Mouse (Mus musculus) adrenal gland, adult 8-10 months (tissue): ENCODE measurements at regions not wholly inside any gene's neighbourhood (a gene's known extent, or its start where the extent isn't known, plus 50 kb on each side); places are given as distances from the start of the nearest gene placed in this dataset.
A peak's percentile ranks its signal among the peaks of the same experiment; 100 is the strongest.

Source experiments
- DNase-seq: peaks from one replicate; pipeline ENCODE4 v3.0.0; 2022

GRCm38 (mm10) chr5:39159651-39160050 is 283.0 kb upstream of the Clnk start:
- DNase-seq: no peak

- DNase-seq: no peak
These were observed 279.2 kb upstream of the Clnk start for GRCm38 (mm10) chr5:39155763-39156162.

- DNase-seq: no peak
These were observed 276.7 kb upstream of the Clnk start for GRCm38 (mm10) chr5:39153291-39153794.

GRCm38 (mm10) chr5:39151917-39152316 is 275.3 kb upstream of the Clnk start:
- DNase-seq: no peak

- DNase-seq: no peak
These were observed 274.3 kb upstream of the Clnk start for GRCm38 (mm10) chr5:39150891-39151290.

- DNase-seq: no peak
These were observed 269.0 kb upstream of the Clnk start for GRCm38 (mm10) chr5:39145658-39146057.

GRCm38 (mm10) chr5:39144225-39144624 is 267.6 kb upstream of the Clnk start:
- no peak for DNase-seq

- DNase-seq: peak; percentile 27
These were observed 267.0 kb upstream of the Clnk start for GRCm38 (mm10) chr5:39143648-39144047.

GRCm38 (mm10) chr5:39138375-39138774 is 261.8 kb upstream of the Clnk start:
- no peak for DNase-seq

GRCm38 (mm10) chr5:39128931-39129330 is 252.3 kb upstream of the Clnk start:
- DNase-seq: no peak

- no peak for DNase-seq
These were observed 250.2 kb upstream of the Clnk start for GRCm38 (mm10) chr5:39126833-39127232.

- no peak for DNase-seq
These were observed 249.7 kb upstream of the Clnk start for GRCm38 (mm10) chr5:39126270-39126691.

GRCm38 (mm10) chr5:39110336-39110735 is 233.7 kb upstream of the Clnk start:
- DNase-seq: peak; percentile 64

GRCm38 (mm10) chr5:39109526-39109925 is 232.9 kb upstream of the Clnk start:
- DNase-seq: no peak

- DNase-seq: peak; percentile 12
These were observed 222.5 kb upstream of the Clnk start for GRCm38 (mm10) chr5:39099113-39099512.

- no peak for DNase-seq
These were observed 218.3 kb upstream of the Clnk start for GRCm38 (mm10) chr5:39094875-39095274.

- no peak for DNase-seq
These were observed 200.1 kb upstream of the Clnk start for GRCm38 (mm10) chr5:39076555-39077178.

- DNase-seq: no peak
These were observed 193.1 kb upstream of the Clnk start for GRCm38 (mm10) chr5:39069683-39070082.

GRCm38 (mm10) chr5:39063061-39063460 is 186.4 kb upstream of the Clnk start:
- DNase-seq: no peak

- no peak for DNase-seq
These were observed 176.1 kb upstream of the Clnk start for GRCm38 (mm10) chr5:39052490-39053250.

- DNase-seq: peak; percentile 19
These were observed 173.9 kb upstream of the Clnk start for GRCm38 (mm10) chr5:39050512-39050911.

- DNase-seq: no peak
These were observed 172.5 kb upstream of the Clnk start for GRCm38 (mm10) chr5:39049141-39049540.

- no peak for DNase-seq
These were observed 163.9 kb upstream of the Clnk start for GRCm38 (mm10) chr5:39040467-39040866.

GRCm38 (mm10) chr5:39023241-39023640 is 146.6 kb upstream of the Clnk start:
- DNase-seq: no peak
